Mouse (Mus musculus): ENCODE results near the gene Gm20388.

DNA sequence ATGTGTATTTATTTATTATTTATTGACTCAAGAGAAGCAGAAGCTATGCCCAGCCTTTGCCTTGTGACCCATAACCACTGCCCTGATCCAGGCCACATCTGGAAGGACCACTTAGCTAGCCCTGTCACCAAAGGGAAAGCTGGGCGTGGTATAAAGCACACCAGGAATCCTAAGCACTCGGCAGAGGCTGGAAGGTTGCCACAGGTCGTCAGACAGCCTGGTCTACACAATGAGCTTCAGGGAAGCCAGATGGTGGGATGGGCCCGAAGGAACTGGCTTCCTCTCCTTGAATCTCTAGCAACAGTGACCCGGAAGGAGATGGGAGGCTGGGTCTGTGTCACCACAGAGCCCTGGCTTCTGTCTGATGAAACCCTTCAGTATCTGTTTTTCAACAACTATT lies 2513.0 kb downstream of the Gm20388 start:
- TF ChIP-seq POLR2A (IDR thresholded peaks at IDR 0.05; ENCODE audit: borderline replicate concordance, extremely low read depth, insufficient read depth, insufficient read length, poor library complexity, severe bottlenecking), result no peak
- TF ChIP-seq CTCF (IDR thresholded peaks at IDR 0.05; ENCODE audit: borderline replicate concordance, extremely low read depth, insufficient read depth, insufficient read length), result no peak

All from brain, embryonic 14.5 days (tissue).